Mouse (Mus musculus): ENCODE data around the gene Ccn2. TPM values are rescaled to one million over a fixed set of nuclear protein-coding genes. Genes with fewer than 3 reads are reported as not detected.

The Ccn2 gene
- total and polyA plus RNA-seq, 2 experiments from 2014 or later: 5.3 to 7.7 TPM

DNA sequence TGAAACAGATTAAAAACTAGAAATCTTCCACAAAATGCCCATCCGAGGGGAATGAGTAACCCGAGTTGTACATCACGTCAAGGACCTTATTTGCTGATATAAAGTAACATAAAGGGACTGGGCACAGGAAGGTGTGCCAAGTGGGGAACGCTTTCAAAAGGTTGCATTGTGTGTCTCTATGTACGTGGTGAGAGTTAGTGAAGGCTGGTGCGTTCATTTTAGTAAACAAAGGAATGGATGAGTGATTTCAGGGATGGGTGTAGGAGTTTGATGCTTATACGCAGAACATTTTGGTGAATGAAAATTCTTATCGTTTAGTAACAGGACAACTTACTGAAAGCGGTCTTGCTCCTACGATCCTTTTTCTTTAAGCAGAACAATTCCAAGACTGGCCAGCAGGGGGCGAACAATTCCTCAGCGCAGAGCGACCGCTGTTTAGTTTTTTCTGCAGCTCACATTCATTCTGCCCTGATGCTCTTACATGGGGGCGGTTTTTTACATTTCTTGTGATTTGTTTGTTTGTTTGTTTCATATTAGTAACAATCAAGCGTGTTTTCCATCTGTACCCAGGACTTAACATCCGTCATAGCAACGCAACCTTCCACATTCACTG is 35.3 kb downstream of the Ccn2 start:
- H3K4me3 ChIP-seq (ENCODE audit: low read length): no peak overlapping the region

DNA sequence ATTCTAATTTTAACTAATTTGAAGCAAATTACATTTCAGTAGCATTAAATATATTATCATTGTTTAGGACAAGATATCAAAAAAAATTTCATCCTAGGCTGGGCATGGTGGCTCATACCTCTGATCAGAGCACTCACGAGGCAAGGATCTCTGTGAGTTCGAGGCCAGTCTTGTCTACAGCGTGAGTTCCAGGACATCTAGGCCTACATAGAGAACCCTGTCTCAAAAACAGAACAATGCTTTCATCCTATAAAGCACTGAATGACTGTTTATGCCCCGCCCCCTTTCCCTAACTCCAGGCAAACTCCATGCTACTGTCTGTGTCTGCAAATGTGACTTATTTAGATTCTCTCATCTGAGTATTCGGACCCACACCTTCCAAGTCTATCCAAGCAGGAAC is 35.9 kb downstream of the Ccn2 start:
- no peak overlapping the region for H3K9ac ChIP-seq (replicated peaks; ENCODE audit: low read length)
- DNase-seq (ENCODE audit: low spot score) (no peak), ATAC-seq (peak; percentile 30; the same call in 1 of the 2 replicates)
- no peaks in the 10 kb centered on the region for H3K27me3 ChIP-seq (ENCODE audit: insufficient read depth, low read length)
- H3K36me3 ChIP-seq (ENCODE audit: insufficient read depth, low read length): no peaks in the 10 kb centered on the region
- 94% methylated on average over 5 of the region's 5 CpGs for WGBS
- H3K9me3 ChIP-seq (ENCODE audit: low read length): no peaks in the 10 kb centered on the region
- H3K4me1 ChIP-seq (ENCODE audit: insufficient read depth, low read length): no peaks in the 10 kb centered on the region
- H3K4me3 ChIP-seq (ENCODE audit: low read length): no peak overlapping the region
- no peak overlapping the region for H3K27ac ChIP-seq
- TF ChIP-seq CTCF (IDR thresholded peaks at IDR 0.05; ENCODE audit: low read depth): no peak
- no peak overlapping the region for H3K4me2 ChIP-seq (ENCODE audit: low read depth, low read length)

More for the DNA sequence above, 35.3 kb downstream of the Ccn2 start:
- TF ChIP-seq CTCF (IDR thresholded peaks at IDR 0.05; ENCODE audit: low read depth): peak; percentile 95
- DNase-seq (ENCODE audit: low spot score): peak; percentile 89
- H3K9ac ChIP-seq (replicated peaks; ENCODE audit: low read length): no peak overlapping the region
- peak; percentile 57; the same call in 1 of the 2 replicates for ATAC-seq
- H3K9me3 ChIP-seq (ENCODE audit: low read length): no peaks in the 10 kb centered on the region
- 19% methylated on average over 18 of the region's 18 CpGs for WGBS
- no peaks in the 10 kb centered on the region for H3K4me1 ChIP-seq (ENCODE audit: insufficient read depth, low read length)
- H3K36me3 ChIP-seq (ENCODE audit: insufficient read depth, low read length): no peaks in the 10 kb centered on the region
- H3K27ac ChIP-seq: no peak overlapping the region
- peak overlapping the region; percentile 48 for H3K4me2 ChIP-seq (ENCODE audit: low read depth, low read length)
- H3K27me3 ChIP-seq (ENCODE audit: insufficient read depth, low read length): no peaks in the 10 kb centered on the region

DNA sequence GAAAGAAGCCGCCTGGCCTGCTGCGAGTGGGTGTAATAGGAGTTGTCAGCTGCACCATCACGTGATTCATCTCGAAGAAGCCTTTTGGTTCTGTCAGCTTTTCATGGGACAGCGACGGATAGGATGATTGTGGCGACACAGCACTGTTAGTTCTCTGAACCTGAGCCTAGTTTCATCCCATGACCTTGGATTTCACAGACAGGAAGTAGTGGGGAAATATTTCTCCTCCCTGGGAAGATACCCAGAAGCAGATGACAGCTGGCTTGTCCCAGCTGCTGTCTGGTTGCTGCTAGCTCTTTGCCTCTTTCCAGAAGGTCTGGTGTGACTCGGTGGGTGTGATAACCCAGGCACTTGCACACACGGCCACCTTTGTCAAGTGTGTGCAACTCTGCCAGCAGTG is 39.0 kb downstream of the Ccn2 start:
- H3K27me3 ChIP-seq (ENCODE audit: insufficient read depth, low read length): no peaks in the 10 kb centered on the region
- H3K27ac ChIP-seq: no peak overlapping the region

DNA sequence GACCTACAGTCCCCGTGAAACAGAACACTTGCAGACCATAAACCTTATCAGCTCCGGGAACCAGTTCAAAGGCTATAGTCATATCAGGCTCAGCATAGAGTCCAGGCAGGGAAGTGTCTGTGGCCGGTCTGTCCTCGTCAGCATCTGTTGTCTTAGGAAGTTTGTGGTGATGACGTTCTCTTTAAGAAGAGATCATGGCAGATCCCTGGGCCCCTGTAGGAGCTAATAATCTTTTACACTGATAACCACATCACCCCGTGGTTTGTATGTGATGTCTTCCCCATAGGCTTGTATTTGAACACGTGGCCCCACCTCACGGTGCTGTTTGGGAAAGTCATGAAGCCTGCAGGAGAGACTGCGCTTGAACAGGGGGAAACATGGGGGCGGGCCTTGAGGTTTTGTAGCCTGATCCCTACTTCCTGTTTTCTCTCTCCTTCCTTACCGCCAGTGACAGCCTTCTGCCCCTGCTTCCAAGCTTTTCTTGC is 40.1 kb downstream of the Ccn2 start:
- Histone ChIP-seq H3K36me3 (ENCODE audit: insufficient read depth, low read length) (no peaks in the 10 kb centered on the region), H3K4me1 (ENCODE audit: insufficient read depth, low read length) (no peaks in the 10 kb centered on the region), H3K9me3 (ENCODE audit: low read length) (no peaks in the 10 kb centered on the region), H3K4me2 (ENCODE audit: low read depth, low read length) (no peak overlapping the region), H3K4me3 (ENCODE audit: low read length) (no peak overlapping the region), H3K27ac (no peak overlapping the region), H3K9ac (replicated peaks; ENCODE audit: low read length) (no peak overlapping the region), H3K27me3 (ENCODE audit: insufficient read depth, low read length) (no peaks in the 10 kb centered on the region)
- TF ChIP-seq CTCF (IDR thresholded peaks at IDR 0.05; ENCODE audit: low read depth): no peak
- DNase-seq (ENCODE audit: low spot score) (no peak), ATAC-seq (no peak)
- WGBS: 84% methylated on average over 11 of the region's 11 CpGs

More for the DNA sequence above, 39.0 kb downstream of the Ccn2 start:
- no peak for ATAC-seq
- Histone ChIP-seq H3K4me1 (ENCODE audit: insufficient read depth, low read length) (no peaks in the 10 kb centered on the region), H3K9ac (replicated peaks; ENCODE audit: low read length) (no peak overlapping the region), H3K4me2 (ENCODE audit: low read depth, low read length) (no peak overlapping the region), H3K9me3 (ENCODE audit: low read length) (no peaks in the 10 kb centered on the region), H3K36me3 (ENCODE audit: insufficient read depth, low read length) (no peaks in the 10 kb centered on the region), H3K4me3 (ENCODE audit: low read length) (no peak overlapping the region)
- DNase-seq (ENCODE audit: low spot score): no peak
- TF ChIP-seq CTCF (IDR thresholded peaks at IDR 0.05; ENCODE audit: low read depth): no peak
- 76% methylated on average over 9 of the region's 9 CpGs for WGBS

DNA sequence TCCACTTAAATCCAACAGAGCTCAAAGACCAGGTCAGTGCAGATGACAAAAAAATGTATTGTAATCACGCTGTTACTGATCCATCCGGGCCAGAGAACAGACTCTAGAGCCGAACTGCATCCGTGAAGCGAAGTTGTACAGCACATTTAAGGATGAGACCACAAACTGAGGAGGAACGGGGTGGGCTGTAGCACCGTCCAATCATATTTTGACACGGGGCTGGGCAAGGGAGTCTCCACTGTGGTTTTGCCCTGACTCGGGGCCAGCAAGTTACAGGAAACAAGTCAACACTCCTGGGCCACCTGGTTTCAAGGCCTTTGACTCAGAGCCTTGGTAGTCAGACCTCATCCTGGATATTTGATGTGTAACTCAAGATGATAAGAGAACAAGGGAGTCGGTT is 40.6 kb downstream of the Ccn2 start:
- Histone ChIP-seq H3K27ac (no peak overlapping the region), H3K9ac (replicated peaks; ENCODE audit: low read length) (no peak overlapping the region), H3K4me3 (ENCODE audit: low read length) (no peak overlapping the region), H3K36me3 (ENCODE audit: insufficient read depth, low read length) (no peaks in the 10 kb centered on the region), H3K4me2 (ENCODE audit: low read depth, low read length) (no peak overlapping the region), H3K27me3 (ENCODE audit: insufficient read depth, low read length) (no peaks in the 10 kb centered on the region), H3K4me1 (ENCODE audit: insufficient read depth, low read length) (no peaks in the 10 kb centered on the region), H3K9me3 (ENCODE audit: low read length) (no peaks in the 10 kb centered on the region)
- DNase-seq (ENCODE audit: low spot score): no peak
- TF ChIP-seq CTCF (IDR thresholded peaks at IDR 0.05; ENCODE audit: low read depth): no peak
- 91% methylated on average over 10 of the region's 10 CpGs for WGBS
- ATAC-seq: no peak

DNA sequence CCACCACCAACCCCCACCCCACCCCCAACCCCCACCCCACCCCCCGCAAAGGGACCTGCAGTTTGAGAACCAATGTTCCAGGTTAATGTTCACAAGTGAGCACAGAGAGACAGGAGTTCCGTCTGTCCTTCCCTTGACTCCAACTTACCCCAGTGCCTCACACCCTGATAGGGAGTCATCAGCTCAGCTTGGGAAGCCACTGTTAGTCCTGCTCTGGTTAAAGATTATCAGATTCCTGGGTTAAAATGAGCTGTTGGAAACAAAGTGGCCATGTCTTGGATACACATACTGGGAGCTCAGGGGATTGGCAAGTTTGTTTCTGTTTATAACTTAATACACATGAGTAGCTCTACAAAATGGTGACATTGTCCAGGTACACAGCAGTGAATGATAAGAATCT is 41.7 kb downstream of the Ccn2 start:
- TF ChIP-seq CTCF (IDR thresholded peaks at IDR 0.05; ENCODE audit: low read depth): no peak
- Histone ChIP-seq H3K9ac (replicated peaks; ENCODE audit: low read length) (no peak overlapping the region), H3K4me3 (ENCODE audit: low read length) (no peak overlapping the region), H3K36me3 (ENCODE audit: insufficient read depth, low read length) (no peaks in the 10 kb centered on the region), H3K27me3 (ENCODE audit: insufficient read depth, low read length) (no peaks in the 10 kb centered on the region), H3K4me2 (ENCODE audit: low read depth, low read length) (no peak overlapping the region), H3K4me1 (ENCODE audit: insufficient read depth, low read length) (no peaks in the 10 kb centered on the region), H3K9me3 (ENCODE audit: low read length) (no peaks in the 10 kb centered on the region), H3K27ac (no peak overlapping the region)
- no peak for DNase-seq (ENCODE audit: low spot score)
- WGBS: 87% methylated on average over 2 of the region's 2 CpGs
- ATAC-seq: no peak

DNA sequence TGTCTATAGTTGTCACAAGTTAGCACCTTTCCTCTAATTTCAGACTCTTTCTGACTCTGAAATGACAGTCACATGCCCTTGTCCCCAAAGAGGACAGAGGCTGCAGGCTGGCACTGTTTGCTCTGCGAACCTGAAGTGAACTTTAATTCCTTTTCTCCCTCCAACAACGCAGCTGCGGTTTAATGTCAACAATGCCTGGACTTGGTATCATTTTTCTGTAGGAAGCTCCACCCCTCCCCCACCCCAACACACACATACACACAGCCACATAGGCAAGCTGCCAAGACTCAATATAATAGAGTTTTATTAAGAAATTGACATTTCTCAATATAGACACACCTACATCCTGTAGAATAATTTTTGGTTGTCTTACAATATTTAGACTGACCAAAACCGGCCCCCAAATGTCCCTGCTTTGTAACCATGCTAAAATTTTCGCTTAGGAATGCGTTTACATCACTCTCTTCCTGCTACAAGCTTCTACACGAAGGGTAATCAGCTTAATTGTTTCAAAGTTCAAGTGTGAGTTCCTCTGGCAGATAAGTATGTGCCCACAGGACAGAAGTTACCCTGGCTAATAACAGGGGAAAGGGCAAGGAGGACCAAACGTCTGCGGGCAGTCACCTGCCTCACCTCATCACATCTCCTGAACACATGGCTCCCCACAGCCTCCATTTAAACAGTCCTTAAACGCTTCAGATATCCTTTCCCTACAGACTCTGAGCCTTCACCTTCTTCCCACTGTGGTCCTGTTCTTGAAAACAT is 43.2 kb downstream of the Ccn2 start:
- no peaks in the 10 kb centered on the region for H3K4me1 ChIP-seq (ENCODE audit: insufficient read depth, low read length)
- ATAC-seq (no peak), DNase-seq (ENCODE audit: low spot score) (no peak)
- no peak overlapping the region for H3K9ac ChIP-seq (replicated peaks; ENCODE audit: low read length)
- no peak overlapping the region for H3K4me2 ChIP-seq (ENCODE audit: low read depth, low read length)
- TF ChIP-seq CTCF (IDR thresholded peaks at IDR 0.05; ENCODE audit: low read depth): no peak
- H3K27ac ChIP-seq: no peak overlapping the region
- WGBS: 59% methylated on average over 10 of the region's 10 CpGs
- no peaks in the 10 kb centered on the region for H3K36me3 ChIP-seq (ENCODE audit: insufficient read depth, low read length)
- no peak overlapping the region for H3K4me3 ChIP-seq (ENCODE audit: low read length)
- no peaks in the 10 kb centered on the region for H3K27me3 ChIP-seq (ENCODE audit: insufficient read depth, low read length)
- no peaks in the 10 kb centered on the region for H3K9me3 ChIP-seq (ENCODE audit: low read length)

Data from hindbrain, postnatal 0 days (tissue).